Mouse (Mus musculus) spleen, adult 2 months (tissue): ENCODE results near the gene Med25.

ENCODE experiments used
- CTCF ChIP-seq: fragments of 200-500 bp; IDR thresholded peaks from 2 replicates; pipeline ENCODE4 v1.5.1; 2011; ENCODE audit warnings: mild to moderate bottlenecking, inconsistent platforms; ENCODE audit not compliant: insufficient read depth, insufficient read length, insufficient replicate concordance; ENCODE audit errors: extremely low read depth
- POLR2A ChIP-seq: fragments of 200-500 bp; IDR thresholded peaks from 2 replicates; pipeline ENCODE4 v1.6.1; 2011; ENCODE audit warnings: low read depth, low read length, inconsistent platforms

- TF ChIP-seq CTCF (no peak), POLR2A (no peak)
Observed at GRCm38 (mm10) chr7:44857905-44858304, 34.6 kb downstream of the Med25 start.
